Mouse (Mus musculus) urinary bladder, adult 2 months (tissue): ENCODE measurements around the gene Thap3. TPM values are rescaled to one million over a fixed set of nuclear protein-coding genes. Genes with fewer than 3 reads are reported as not detected.
A peak's percentile ranks its signal among the peaks of the same experiment; 100 is the strongest.
"Not testable (repeated sequence)": the region's sequence is repeated elsewhere in the genome, so short reads cannot be mapped to it uniquely, and the experiment has no call there.

ENCODE experiments used
- DNase-seq: peaks from one replicate; pipeline ENCODE4 v3.0.0; 2022; ENCODE audit warnings: low spot score
- polyA plus RNA-seq: library from polyadenylated mRNA; depleted of rRNA; stranded (reverse); fragments of >200 nt; gene quantifications from 2 replicates; pipeline ENCODE4 v1.2.3, GENCODE M21; 2012; rRNA removed

Thap3 gene
- 53.1 and 55.1 TPM in 2 replicates for polyA plus RNA-seq

DNA sequence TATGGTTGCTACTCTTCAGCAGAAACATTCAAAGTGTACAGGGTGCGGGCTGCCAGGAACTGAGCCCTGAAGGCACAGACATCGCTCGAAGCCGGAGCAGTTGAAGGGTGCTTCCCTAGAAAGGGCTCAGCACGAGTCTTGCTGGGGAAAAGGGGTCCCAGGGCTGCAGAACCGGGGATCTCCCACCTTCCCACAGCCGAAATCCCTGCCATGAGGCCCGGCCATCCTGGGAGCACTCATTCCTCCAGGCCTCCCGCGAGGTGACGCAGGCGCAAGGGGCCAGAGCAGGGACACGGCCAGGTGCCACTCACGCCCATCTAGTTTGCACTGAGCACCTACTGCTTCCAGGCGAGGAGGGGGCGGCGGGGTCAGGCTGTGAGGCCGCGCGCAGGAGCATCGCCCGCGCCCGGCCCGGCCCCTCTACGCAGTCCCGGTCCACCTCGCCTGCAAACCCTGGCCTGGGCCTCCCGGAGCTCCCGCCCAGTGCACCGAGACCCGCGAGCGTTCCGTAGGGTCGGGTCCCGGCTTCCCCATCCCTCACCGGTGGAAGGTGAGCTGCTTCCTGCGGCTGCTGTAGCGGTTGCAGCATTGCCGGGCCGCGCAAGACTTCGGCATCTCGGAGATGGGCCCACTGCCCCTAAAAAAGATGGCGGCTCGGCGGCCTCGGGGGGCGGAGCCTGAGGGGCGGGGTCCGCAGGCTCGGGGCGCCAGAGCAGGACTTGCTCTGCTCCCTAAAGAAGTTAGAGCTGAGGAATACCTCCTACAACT is at the start of gene Thap3:
TSS of gene Thap3 (minus strand) at position 656 of the 768 bp plus-strand sequence.
- DNase-seq: peak; percentile 76

- DNase-seq: no peak
Observed at GRCm38 (mm10) chr4:152038225-152038984, 49.6 kb upstream of the Thap3 start, which contains the start of gene Tas1r1. Gene Tas1r1, minus strand, starts transcription at chr4:152038568.

DNA sequence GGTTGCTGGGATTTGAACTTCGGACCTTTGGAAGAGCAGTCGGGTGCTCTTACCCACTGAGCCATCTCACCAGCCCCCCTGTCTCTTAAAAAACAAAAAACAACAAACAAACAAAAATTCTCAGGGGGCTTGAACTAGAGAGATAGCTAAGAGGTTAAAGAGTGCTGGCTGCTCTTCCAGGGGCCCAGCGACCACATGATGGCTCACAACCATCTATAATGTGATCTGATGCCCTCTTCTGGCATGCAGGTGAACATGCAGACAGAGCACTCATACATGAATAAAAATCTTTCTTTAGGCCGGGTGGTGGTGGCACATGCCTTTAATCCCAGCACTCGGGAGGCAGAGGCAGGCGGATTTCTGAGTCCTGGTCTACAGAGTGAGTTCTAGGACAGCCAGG is 47.7 kb upstream of the Thap3 start:
- DNase-seq: not testable (repeated sequence)

GRCm38 (mm10) chr4:152032922-152033321 is 44.1 kb upstream of the Thap3 start:
- DNase-seq: no peak

DNA sequence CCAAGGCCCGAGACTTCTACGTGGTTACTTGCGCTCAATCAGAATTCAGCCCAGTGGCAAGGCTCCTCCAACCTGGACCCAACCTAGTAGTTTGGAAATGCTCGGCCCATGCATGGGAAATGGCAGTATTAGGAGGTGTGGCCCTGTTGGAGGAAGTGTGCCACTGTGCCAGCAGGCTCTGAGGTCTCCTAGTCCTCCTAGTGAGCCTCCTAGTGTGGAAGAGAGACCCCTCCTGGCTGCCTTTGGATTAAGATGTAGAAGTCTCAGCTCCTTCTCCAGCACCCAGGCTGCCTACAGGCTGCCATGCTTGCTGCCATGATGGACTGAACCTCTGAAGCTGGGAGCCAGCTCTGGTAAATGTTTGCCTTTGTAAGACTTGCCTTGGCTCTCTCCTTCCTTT is 41.2 kb upstream of the Thap3 start:
- no peak for DNase-seq

- no peak for DNase-seq
Observed at GRCm38 (mm10) chr4:152029087-152029486, 40.3 kb upstream of the Thap3 start.

DNA sequence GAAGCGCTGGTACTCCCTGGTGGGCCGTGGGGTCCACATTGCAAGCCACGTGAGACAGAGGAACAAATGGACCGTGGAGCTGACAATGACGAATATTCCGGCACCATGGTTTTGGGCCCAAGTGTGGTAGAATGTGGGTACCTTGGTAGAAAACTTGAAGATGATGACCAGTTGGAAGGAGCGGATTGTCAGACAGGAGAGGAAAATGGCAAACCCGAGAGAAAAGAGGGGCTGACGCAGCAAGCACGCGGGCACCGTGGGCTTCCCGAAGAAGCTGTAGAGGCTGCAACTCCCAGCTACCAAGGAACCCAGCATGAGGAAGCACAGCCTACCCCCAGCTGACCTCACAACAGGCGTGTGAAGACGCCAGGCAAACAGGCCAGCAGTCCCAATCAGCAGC is 39.7 kb upstream of the Thap3 start:
- DNase-seq: no peak

GRCm38 (mm10) chr4:152027524-152027923 is 38.7 kb upstream of the Thap3 start, which contains the start of gene Zbtb48:
Gene Zbtb48, minus strand, starts transcription at chr4:152027671.
- DNase-seq: peak; percentile 84

GRCm38 (mm10) chr4:152026751-152027508 is 38.1 kb upstream of the Thap3 start:
- no peak for DNase-seq

DNA sequence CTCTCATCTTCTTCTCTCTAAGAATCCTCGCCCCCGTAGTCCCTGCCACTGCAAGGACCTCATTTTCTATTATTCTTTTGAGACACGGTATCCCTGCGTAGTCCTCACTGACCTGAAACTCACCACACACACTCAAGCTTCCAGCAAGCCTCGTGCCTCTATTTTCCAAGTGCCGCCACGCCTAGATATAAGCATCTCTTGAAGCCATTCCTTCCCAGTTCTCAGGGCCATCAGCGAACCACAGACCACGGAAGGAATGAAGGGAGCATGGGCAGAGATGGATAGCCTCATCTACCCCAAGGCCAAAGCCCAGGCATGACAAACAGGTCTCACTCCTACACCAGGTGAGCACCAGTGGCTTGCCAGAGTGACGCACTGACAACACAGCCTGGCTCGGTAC is 35.7 kb upstream of the Thap3 start:
- DNase-seq: no peak

DNA sequence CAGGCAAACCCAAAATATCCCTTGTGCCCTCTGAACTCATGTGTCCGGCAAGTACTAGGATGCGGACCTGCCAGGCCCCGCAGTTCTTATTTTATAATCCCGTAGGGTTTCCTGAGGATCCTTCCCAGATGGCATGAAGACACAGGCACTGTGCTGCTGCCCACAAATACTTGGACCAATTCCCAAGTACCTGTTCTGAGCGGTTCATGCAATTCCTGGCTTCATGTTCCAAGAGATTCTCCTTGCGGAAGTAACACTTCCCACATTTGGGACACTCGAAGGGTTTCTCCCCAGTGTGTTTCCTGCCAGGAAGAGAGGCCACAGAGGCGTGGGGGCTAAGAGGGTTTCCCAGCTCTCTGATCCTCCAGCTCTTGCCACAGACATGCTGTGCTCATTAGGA is 33.7 kb upstream of the Thap3 start:
- DNase-seq: no peak

DNA sequence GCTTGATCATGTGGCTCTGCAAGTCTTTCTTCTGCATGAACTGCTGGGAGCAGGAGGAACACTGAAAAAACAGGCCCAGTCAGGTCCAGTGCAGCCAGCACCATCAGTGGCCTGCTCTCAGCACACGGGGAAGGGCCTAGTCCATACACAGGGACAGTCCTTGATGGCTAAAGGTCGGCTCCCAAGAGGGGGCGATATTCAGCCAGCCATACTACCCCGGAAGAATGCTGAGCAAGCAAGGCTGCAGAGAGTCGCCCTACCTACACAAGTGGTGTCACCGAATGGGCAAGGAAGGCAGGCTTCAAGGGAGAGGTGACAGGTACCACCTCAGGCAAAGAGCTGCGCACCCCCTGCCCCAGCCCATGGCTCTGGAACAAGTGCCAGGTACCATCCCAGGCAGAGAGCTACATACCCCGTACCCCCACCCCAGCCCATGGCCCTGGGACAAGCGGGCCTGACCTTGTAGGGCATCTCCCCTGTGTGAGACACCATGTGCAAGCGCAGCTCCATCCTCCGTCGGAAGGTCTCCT is 32.8 kb upstream of the Thap3 start:
- no peak for DNase-seq

GRCm38 (mm10) chr4:152020024-152020423 is 31.2 kb upstream of the Thap3 start:
- DNase-seq: no peak

DNA sequence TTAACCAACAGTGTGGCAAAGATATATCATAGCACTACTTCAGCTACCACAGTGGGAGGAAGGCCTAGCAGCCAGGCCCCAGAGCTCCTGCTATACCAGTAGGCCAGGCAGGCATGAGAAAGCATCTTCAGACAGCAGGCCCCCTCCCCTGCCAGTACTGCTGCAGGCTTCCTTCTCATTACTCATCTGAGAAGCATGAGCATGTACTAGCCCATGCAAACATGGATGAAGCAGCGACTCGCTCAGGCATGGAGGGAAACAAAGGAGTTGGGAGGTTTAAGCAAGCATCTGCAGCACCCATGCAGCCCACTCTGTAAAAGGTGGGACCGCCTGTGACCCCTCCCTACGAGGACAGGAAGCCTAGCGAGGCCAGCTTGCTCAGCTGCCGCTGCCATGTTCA is 30.3 kb upstream of the Thap3 start:
- no peak for DNase-seq

GRCm38 (mm10) chr4:152013036-152013813 is 24.4 kb upstream of the Thap3 start:
- no peak for DNase-seq

GRCm38 (mm10) chr4:152012109-152012508 is 23.3 kb upstream of the Thap3 start:
- no peak for DNase-seq

- no peak for DNase-seq
Observed at GRCm38 (mm10) chr4:152011171-152011760, 22.5 kb upstream of the Thap3 start.

- DNase-seq: no peak
Observed at GRCm38 (mm10) chr4:152010707-152011134, 21.9 kb upstream of the Thap3 start.

DNA sequence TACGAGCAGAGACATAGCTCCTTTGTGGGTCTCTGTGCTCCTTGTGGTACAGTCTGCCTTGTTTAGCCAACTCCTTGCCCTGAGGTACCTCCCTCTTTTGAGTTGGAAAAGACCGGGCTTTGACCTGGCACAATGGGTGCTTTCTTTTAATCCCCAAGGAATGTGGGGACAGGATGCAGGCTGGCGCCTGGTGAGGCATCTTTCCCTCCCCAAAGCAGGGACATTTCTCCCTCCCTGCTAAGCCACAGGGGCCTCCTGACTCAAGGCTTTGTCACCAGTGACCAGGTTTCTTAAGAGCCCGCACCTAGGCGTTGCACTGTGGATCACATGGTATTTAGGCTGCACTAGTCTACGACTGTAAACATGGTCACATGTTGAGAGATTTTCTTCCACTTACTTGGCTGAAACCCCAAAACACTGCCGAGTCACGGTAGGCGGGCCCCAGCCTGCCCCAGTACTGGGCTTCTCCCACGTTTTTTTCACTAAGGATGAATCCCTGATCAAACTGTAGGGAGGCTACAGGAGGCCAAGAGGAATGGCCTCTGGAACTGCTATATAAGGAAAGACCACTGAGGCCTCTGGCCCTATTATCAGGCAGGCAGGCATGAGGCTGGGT is 21.4 kb upstream of the Thap3 start:
- DNase-seq: peak; percentile 55
